Mouse (Mus musculus) limb, embryonic 14.5 days (tissue): ENCODE measurements around the gene Tgds. TPM values are rescaled to one million over a fixed set of nuclear protein-coding genes. Genes with fewer than 3 reads are reported as not detected.

Source experiments
- ATAC-seq: fragments of 200-750 bp; cut with Nextera tagmentation; 2 replicates; pipeline ENCODE4 v1.8.0; 2017; ENCODE audit warnings: low read depth, moderate number of reproducible peaks, moderate TSS enrichment; ENCODE audit not compliant: low FRiP score
- DNase-seq: peaks from one replicate; pipeline ENCODE4 v3.0.0-alpha.2; 2015; ENCODE audit warnings: low spot score
- H3K27ac ChIP-seq: fragments of 300-500 bp; sonication (generic); replicated peaks from 2 replicates; pipeline ENCODE4 v1.5.1; 2014; ENCODE audit warnings: low read depth, mild to moderate bottlenecking, low read length, moderate library complexity, mixed read lengths
- H3K27me3 ChIP-seq: fragments of 300-500 bp; sonication (generic); 2 replicates; pipeline ENCODE4 v1.6.1; 2014; ENCODE audit warnings: low read length, mixed read lengths; ENCODE audit not compliant: control insufficient read depth, insufficient read depth
- H3K36me3 ChIP-seq: fragments of 300-500 bp; sonication (generic); 2 replicates; pipeline ENCODE4 v1.6.1; 2014; ENCODE audit warnings: mild to moderate bottlenecking, low read length, moderate library complexity, mixed read lengths; ENCODE audit not compliant: control insufficient read depth, insufficient read depth
- H3K4me1 ChIP-seq: fragments of 300-500 bp; sonication (generic); 2 replicates; pipeline ENCODE4 v1.6.1; 2014; ENCODE audit warnings: antibody characterized with exemption, low read length, mixed read lengths; ENCODE audit not compliant: control insufficient read depth, insufficient read depth
- H3K4me2 ChIP-seq: fragments of 300-500 bp; sonication (generic); replicated peaks from 2 replicates; pipeline ENCODE4 v1.6.1; 2014; ENCODE audit warnings: low read depth, mild to moderate bottlenecking, low read length, moderate library complexity; ENCODE audit not compliant: severe bottlenecking
- H3K4me3 ChIP-seq: fragments of 300-500 bp; sonication (generic); replicated peaks from 2 replicates; pipeline ENCODE4 v1.5.1; 2014; ENCODE audit warnings: low read length
- H3K9ac ChIP-seq: fragments of 300-500 bp; sonication (generic); 2 replicates; pipeline ENCODE4 v1.6.1; 2014; ENCODE audit warnings: mild to moderate bottlenecking, low read depth, low read length, moderate library complexity; ENCODE audit not compliant: severe bottlenecking
- H3K9me3 ChIP-seq: fragments of 300-500 bp; sonication (generic); 2 replicates; pipeline ENCODE4 v1.6.1; 2016; ENCODE audit warnings: low read length; ENCODE audit not compliant: control insufficient read depth
- POLR2A ChIP-seq: fragments of 200-500 bp; IDR thresholded peaks from 2 replicates; pipeline ENCODE4 v1.8.0; 2012; ENCODE audit warnings: inconsistent platforms, mild to moderate bottlenecking, moderate library complexity, borderline replicate concordance; ENCODE audit not compliant: insufficient read depth, insufficient read length; ENCODE audit errors: extremely low read depth
- WGBS: fragments of 180-500 bp; shearing (Covaris S2); extraction: QIAGEN DNeasy Blood & Tissue Kit; methylation state at CpG from one replicate; pipeline ENCODE4 v1.1.7; 2014; 5-methylcytosine and 5-hydroxymethylcytosine counted together
- polyA plus RNA-seq, 2 experiments: library from polyadenylated mRNA; depleted of rRNA in 1 of 2; stranded (reverse) in 1 of 2; unstranded in 1 of 2; fragments of >200 nt; fragmentation: Nextera tagmentation in 1 of 2; extraction: Ambion mirVana in 1 of 2; gene quantifications; 2 replicates each; pipeline versions ENCODE4 v1.2.1 to v1.2.3; 2012 to 2014

The Tgds gene
- polyA plus RNA-seq, 2 experiments, result 37.9 to 39.9 TPM

GRCm38 (mm10) chr14:118089806-118090392 is 42.7 kb downstream of the Tgds start:
- peak; percentile 19 for DNase-seq

GRCm38 (mm10) chr14:118089215-118089805 is 43.2 kb downstream of the Tgds start:
- Histone ChIP-seq H3K4me3 (peak overlapping the region; percentile 60), H3K27ac (peak overlapping the region; percentile 48), H3K36me3 (no peaks in the 10 kb centered on the region), H3K27me3 (no peaks in the 10 kb centered on the region), H3K9ac (peak overlapping the region; percentile 58), H3K4me2 (peak overlapping the region; percentile 68), H3K4me1 (0 out of 2 replicates have a peak, but pooled peaks cover 4% of the 10 kb centered on the region), H3K9me3 (no peaks in the 10 kb centered on the region)
- DNase-seq, result peak; percentile 89
- peak; percentile 84 for ATAC-seq
- under 1% methylated on average over 40 of the region's 44 CpGs for WGBS
- no peak for TF ChIP-seq POLR2A

More at GRCm38 (mm10) chr14:118089806-118090392, 42.7 kb downstream of the Tgds start:
- H3K9me3 ChIP-seq, result no peaks in the 10 kb centered on the region
- H3K4me3 ChIP-seq, result peak overlapping the region; percentile 60
- H3K27ac ChIP-seq, result peak overlapping the region; percentile 48; the same call in 1 of the 2 replicates
- peak overlapping the region; percentile 58 for H3K9ac ChIP-seq
- WGBS, result 2% methylated on average over 18 of the region's 18 CpGs
- no peaks in the 10 kb centered on the region for H3K36me3 ChIP-seq
- peak; percentile 48 for ATAC-seq
- peak overlapping the region; percentile 68 for H3K4me2 ChIP-seq
- 0 out of 2 replicates have a peak, but pooled peaks cover 4% of the 10 kb centered on the region for H3K4me1 ChIP-seq
- H3K27me3 ChIP-seq, result no peaks in the 10 kb centered on the region
- no peak for TF ChIP-seq POLR2A

- H3K9me3 ChIP-seq, result no peaks in the 10 kb centered on the region
- H3K27ac ChIP-seq, result peak overlapping the region; percentile 48
- no peak for TF ChIP-seq POLR2A
- peak overlapping the region; percentile 68 for H3K4me2 ChIP-seq
- 14% methylated on average over 22 of the region's 22 CpGs for WGBS
- H3K27me3 ChIP-seq, result no peaks in the 10 kb centered on the region
- H3K4me3 ChIP-seq, result peak overlapping the region; percentile 60
- H3K36me3 ChIP-seq, result no peaks in the 10 kb centered on the region
- peak; percentile 38 for ATAC-seq
- DNase-seq, result no peak
- H3K4me1 ChIP-seq, result 0 out of 2 replicates have a peak, but pooled peaks cover 4% of the 10 kb centered on the region
- peak overlapping the region; percentile 58 for H3K9ac ChIP-seq
Measured at GRCm38 (mm10) chr14:118088437-118089207, 43.9 kb downstream of the Tgds start.

- Histone ChIP-seq H3K9me3 (no peaks in the 10 kb centered on the region), H3K4me3 (no peak overlapping the region), H3K27me3 (no peaks in the 10 kb centered on the region), H3K4me1 (0 out of 2 replicates have a peak, but pooled peaks cover 4% of the 10 kb centered on the region), H3K9ac (no peak overlapping the region), H3K4me2 (no peak overlapping the region), H3K36me3 (no peaks in the 10 kb centered on the region), H3K27ac (no peak overlapping the region)
- 37% methylated on average over 5 of the region's 5 CpGs for WGBS
- TF ChIP-seq POLR2A, result no peak
- no peak for ATAC-seq
- DNase-seq, result no peak
Measured at GRCm38 (mm10) chr14:118086271-118087035, 46.1 kb downstream of the Tgds start.

- no peak for ATAC-seq
- 0 out of 2 replicates have a peak, but pooled peaks cover 4% of the 10 kb centered on the region for H3K4me1 ChIP-seq
- no peak for TF ChIP-seq POLR2A
- no peaks in the 10 kb centered on the region for H3K9me3 ChIP-seq
- H3K4me3 ChIP-seq, result no peak overlapping the region
- no peaks in the 10 kb centered on the region for H3K27me3 ChIP-seq
- WGBS, result 88% methylated on average over 6 of the region's 6 CpGs
- no peak for DNase-seq
- no peak overlapping the region for H3K27ac ChIP-seq
- no peaks in the 10 kb centered on the region for H3K36me3 ChIP-seq
- no peak overlapping the region for H3K9ac ChIP-seq
- no peak overlapping the region for H3K4me2 ChIP-seq
Measured at GRCm38 (mm10) chr14:118083851-118084250, 48.7 kb downstream of the Tgds start.
